Mouse (Mus musculus): ENCODE measurements around the gene Car2.

DNA sequence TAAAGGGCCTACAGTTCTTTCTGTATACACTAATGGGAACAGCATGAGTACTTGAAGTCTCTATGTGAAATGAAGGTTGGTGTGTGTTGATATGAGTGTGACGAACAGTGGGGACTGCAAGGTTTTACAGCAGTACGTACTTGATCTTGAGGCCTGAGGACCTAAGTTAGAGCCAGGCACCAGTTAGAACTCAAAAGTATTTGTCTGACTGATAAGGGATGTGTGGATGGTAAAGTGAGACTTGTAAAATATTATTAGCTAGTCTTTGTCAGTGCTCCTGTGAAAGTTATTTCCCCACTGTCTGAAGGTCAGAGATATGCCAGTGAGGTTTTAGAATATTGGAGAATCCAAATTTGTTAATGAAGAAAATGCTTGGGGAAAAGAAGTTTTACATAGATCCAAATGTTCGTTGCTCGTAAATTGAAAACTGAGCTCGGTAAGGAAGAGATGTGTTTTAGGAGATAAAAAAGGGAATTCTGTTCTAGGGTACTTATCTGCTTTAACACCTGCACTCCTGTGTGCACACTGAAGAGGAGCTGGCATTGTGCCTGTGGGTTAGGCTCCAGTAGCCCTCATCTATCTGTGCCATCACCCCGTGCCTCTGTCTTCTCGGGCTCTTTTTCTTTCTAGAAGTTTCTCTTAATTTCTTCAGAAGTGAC, 8.7 kb upstream of the Car2 start:
- TF ChIP-seq POLR2A (IDR thresholded peaks at IDR 0.05; ENCODE audit: control insufficient read depth, low read depth, low read length) (no peak), CTCF (IDR thresholded peaks at IDR 0.05; ENCODE audit: control insufficient read depth, insufficient read depth, insufficient replicate concordance, low read depth, low read length) (no peak)
